In the genomic region with DNA sequence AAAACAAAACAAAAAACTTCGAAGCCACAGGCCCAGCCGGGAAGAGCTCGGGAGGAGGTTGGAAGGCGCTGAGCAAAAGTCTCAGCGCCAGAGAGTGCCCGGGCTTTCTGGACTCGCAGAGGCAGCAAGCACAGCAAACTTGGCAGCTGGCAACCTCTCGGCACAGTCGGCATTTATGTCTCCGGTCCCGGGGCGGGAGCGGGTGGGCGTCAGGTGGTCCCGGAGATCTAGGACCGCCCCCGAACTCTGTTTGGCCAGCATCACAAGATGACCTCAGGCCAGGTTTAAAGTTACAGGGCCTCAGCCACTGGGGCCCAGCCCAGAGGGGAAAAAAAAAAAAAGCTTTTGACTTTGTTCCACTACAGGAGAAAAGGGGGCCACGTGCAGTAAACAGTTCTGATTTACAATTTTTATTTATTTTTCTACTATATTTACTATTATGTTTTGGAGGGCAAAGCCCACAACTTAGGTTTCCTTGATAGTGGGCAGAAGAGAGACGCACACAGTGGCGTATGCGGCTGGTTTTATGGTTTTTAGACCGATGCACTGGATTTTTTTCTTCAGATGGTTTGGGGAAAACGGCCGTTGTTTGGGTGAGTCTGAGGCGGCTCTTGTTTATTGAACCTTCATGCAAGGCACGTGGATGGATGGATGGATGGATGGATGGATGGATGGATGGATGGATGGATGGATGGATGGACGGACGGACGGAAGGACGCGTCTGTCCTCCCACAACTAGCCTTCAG, we compare ENCODE assay signal across 8 mouse cellular contexts. TPM values are rescaled to one million over a fixed set of nuclear protein-coding genes. Genes with fewer than 3 reads are reported as not detected.
DNase-seq lines count a peak whose midpoint lies in the region; ATAC-seq and TF ChIP-seq lines count a peak whose summit lies in the region.

Gene Pdpn, minus strand, starts transcription at position 240 of the 746 bp plus-strand sequence.

- H3K4me1 ChIP-seq in cerebellum, adult 2 months (ENCODE audit: control insufficient read depth, insufficient read depth, low read length): peaks cover 10% of the 10 kb centered on the region; the same call in 1 of the 2 replicates
- peaks cover 10% of the 10 kb centered on the region; the same call in 1 of the 2 replicates for H3K4me1 ChIP-seq in forebrain, embryonic 11.5 days (replicated peaks; ENCODE audit: control insufficient read depth, insufficient read depth, low read length)
- peaks cover 22% of the 10 kb centered on the region for H3K4me1 ChIP-seq in heart, embryonic 16.5 days (ENCODE audit: control insufficient read depth, insufficient read depth, low read length)
- H3K4me1 ChIP-seq in liver, postnatal 0 days (ENCODE audit: insufficient read depth): no peaks in the 10 kb centered on the region

- peak within 1 kb of the TSS; percentile 61 for H3K9ac ChIP-seq in forebrain, embryonic 11.5 days (ENCODE audit: low read length)
- peak within 1 kb of the TSS; percentile 55 for H3K9ac ChIP-seq in heart, embryonic 16.5 days (ENCODE audit: low read length)
- H3K9ac ChIP-seq in liver, postnatal 0 days (replicated peaks): no peak within 1 kb of the TSS

- no peak for TF ChIP-seq CTCF in cerebellum, adult 2 months (IDR thresholded peaks at IDR 0.05; ENCODE audit: borderline replicate concordance, insufficient read depth, low read depth, low read length)
- TF ChIP-seq CTCF in liver, postnatal 0 days (IDR thresholded peaks at IDR 0.05; ENCODE audit: low read depth): no peak

- ATAC-seq in forebrain, embryonic 11.5 days (replicated peaks; ENCODE audit: low FRiP score): peak; percentile 68
- ATAC-seq in heart, embryonic 16.5 days (replicated peaks; ENCODE audit: extremely low read depth, insufficient read depth, low FRiP score): peak; percentile 73
- ATAC-seq in liver, postnatal 0 days: no peak

- TF ChIP-seq POLR2A in cerebellum, adult 2 months (IDR thresholded peaks at IDR 0.05; ENCODE audit: borderline replicate concordance, insufficient read depth, low read length): no peak

- H3K4me2 ChIP-seq in forebrain, embryonic 11.5 days (ENCODE audit: low read depth, low read length, severe bottlenecking): peak within 1 kb of the TSS; percentile 70
- H3K4me2 ChIP-seq in heart, embryonic 16.5 days (ENCODE audit: low read depth, low read length): peak within 1 kb of the TSS; percentile 66
- H3K4me2 ChIP-seq in liver, postnatal 0 days (ENCODE audit: low read depth, low read length): no peak within 1 kb of the TSS; the same call in 1 of the 2 replicates

- no peak within 1 kb of the TSS for H3K27ac ChIP-seq in cerebellum, adult 2 months (ENCODE audit: insufficient read depth, low read length)
- peak within 1 kb of the TSS; percentile 19; the same call in 1 of the 2 replicates for H3K27ac ChIP-seq in forebrain, embryonic 11.5 days (ENCODE audit: low read depth, low read length)
- H3K27ac ChIP-seq in heart, embryonic 16.5 days (ENCODE audit: low read length): no peak within 1 kb of the TSS
- no peak within 1 kb of the TSS for H3K27ac ChIP-seq in liver, postnatal 0 days (ENCODE audit: low read depth)

- no peaks in the 10 kb centered on the region; the same call in 1 of the 2 replicates for H3K27me3 ChIP-seq in cerebellum, adult 2 months (ENCODE audit: control insufficient read depth, insufficient read depth, low read length)
- H3K27me3 ChIP-seq in forebrain, embryonic 11.5 days (ENCODE audit: control insufficient read depth, insufficient read depth, low read length): no peaks in the 10 kb centered on the region
- peaks cover 10% of the 10 kb centered on the region; the same call in 1 of the 2 replicates for H3K27me3 ChIP-seq in heart, embryonic 16.5 days (ENCODE audit: control insufficient read depth, insufficient read depth, low read length)
- H3K27me3 ChIP-seq in liver, postnatal 0 days (ENCODE audit: insufficient read depth, low read length): peaks cover 38% of the 10 kb centered on the region

- H3K4me3 ChIP-seq in cerebellum, adult 2 months (replicated peaks; ENCODE audit: insufficient read depth, low read depth, low read length): peak within 1 kb of the TSS; percentile 4
- peak within 1 kb of the TSS; percentile 52 for H3K4me3 ChIP-seq in forebrain, embryonic 11.5 days (ENCODE audit: low read depth, low read length)
- H3K4me3 ChIP-seq in heart, embryonic 16.5 days (ENCODE audit: low read length): peak within 1 kb of the TSS; percentile 51
- H3K4me3 ChIP-seq in liver, postnatal 0 days (ENCODE audit: low read depth, low read length): 0 out of 2 replicates have a peak within 1 kb of the TSS, but pooled peaks have one; percentile 1

- WGBS in cerebellum, adult 2 months: 12% methylated on average over 31 of the region's 31 CpGs
- 2% methylated on average over 31 of the region's 31 CpGs for WGBS in forebrain, embryonic 11.5 days
- 2% methylated on average over 31 of the region's 31 CpGs for WGBS in heart, embryonic 16.5 days
- 5% methylated on average over 31 of the region's 31 CpGs for WGBS in liver, postnatal 0 days (ENCODE audit: insufficient replicate concordance)

- H3K9me3 ChIP-seq in forebrain, embryonic 11.5 days (ENCODE audit: control insufficient read depth, low read length): no peaks in the 10 kb centered on the region
- H3K9me3 ChIP-seq in heart, embryonic 16.5 days (replicated peaks; ENCODE audit: control insufficient read depth, low read length): no peaks in the 10 kb centered on the region
- H3K9me3 ChIP-seq in liver, postnatal 0 days (ENCODE audit: low read length): no peaks in the 10 kb centered on the region

- TF ChIP-seq EP300 in liver, postnatal 0 days (IDR thresholded peaks at IDR 0.05; ENCODE audit: low read depth): no peak

- peak; percentile 17 to 22 for DNase-seq in cerebellum, adult 2 months
- DNase-seq in cerebellum, adult 9-10 months: no peak
- peak; percentile 82 for DNase-seq in forebrain, embryonic 11.5 days (ENCODE audit: low spot score)
- peak in 1 of 2 experiments; percentile 13 for DNase-seq in layer of hippocampus, adult 18-20 months (ENCODE audit: low spot score in 2 of 2)
- no peak for DNase-seq in liver, postnatal 0 days
- DNase-seq in ovary, adult 18-20 months (ENCODE audit: low spot score): peak; percentile 62
- no peak for DNase-seq in adipocyte (ENCODE audit: low spot score)

- no peaks in the 10 kb centered on the region for H3K36me3 ChIP-seq in forebrain, embryonic 11.5 days (ENCODE audit: control insufficient read depth, insufficient read depth, low read length)
- no peaks in the 10 kb centered on the region for H3K36me3 ChIP-seq in heart, embryonic 16.5 days (ENCODE audit: control insufficient read depth, insufficient read depth)
- no peaks in the 10 kb centered on the region for H3K36me3 ChIP-seq in liver, postnatal 0 days (replicated peaks; ENCODE audit: insufficient read depth, low read length)

RNA-seq across cellular contexts. Expression of gene Pdpn, which starts in this region (rescaled TPM):
- 7.7 and 8.4 TPM in 2 replicates for polyA plus RNA-seq in cerebellum, adult 2 months (2012; rRNA removed)
- 74.5 and 75.8 TPM in 2 replicates for polyA plus RNA-seq in forebrain, embryonic 11.5 days (2014; fragmentation: Nextera tagmentation; extraction: Ambion mirVana)
- polyA plus RNA-seq in heart, embryonic 16.5 days (2015; fragmentation: Nextera tagmentation; extraction: Ambion mirVana): 23.5 and 24.1 TPM in 2 replicates
- total RNA-seq in layer of hippocampus, adult 18-20 months (2021): 10 to 100 TPM; 18.9 to 20.0 TPM
- 1.6 TPM in 2 replicates for polyA plus RNA-seq in liver, postnatal 0 days (2015; fragmentation: Nextera tagmentation; extraction: Ambion mirVana)

Comparison
In these comparisons a context has a peak if more than half of its experiments do, and no peak if none do; other contexts are left out.
1. DNase-seq: peak in cerebellum, adult 2 months (2 of 2), forebrain, embryonic 11.5 days (single experiment) and ovary, adult 18-20 months (single experiment); none in cerebellum, adult 9-10 months (single experiment), liver, postnatal 0 days (single experiment) and adipocyte (single experiment).
2. H3K4me3 ChIP-seq: peak in every context shown above with its lines; median percentile 52 in forebrain, embryonic 11.5 days; 51 in heart, embryonic 16.5 days; 4 in cerebellum, adult 2 months; 1 in liver, postnatal 0 days.